Mouse (Mus musculus): Measurements from ENCODE around the gene Kcnab1.

Gene Kcnab1

DNA sequence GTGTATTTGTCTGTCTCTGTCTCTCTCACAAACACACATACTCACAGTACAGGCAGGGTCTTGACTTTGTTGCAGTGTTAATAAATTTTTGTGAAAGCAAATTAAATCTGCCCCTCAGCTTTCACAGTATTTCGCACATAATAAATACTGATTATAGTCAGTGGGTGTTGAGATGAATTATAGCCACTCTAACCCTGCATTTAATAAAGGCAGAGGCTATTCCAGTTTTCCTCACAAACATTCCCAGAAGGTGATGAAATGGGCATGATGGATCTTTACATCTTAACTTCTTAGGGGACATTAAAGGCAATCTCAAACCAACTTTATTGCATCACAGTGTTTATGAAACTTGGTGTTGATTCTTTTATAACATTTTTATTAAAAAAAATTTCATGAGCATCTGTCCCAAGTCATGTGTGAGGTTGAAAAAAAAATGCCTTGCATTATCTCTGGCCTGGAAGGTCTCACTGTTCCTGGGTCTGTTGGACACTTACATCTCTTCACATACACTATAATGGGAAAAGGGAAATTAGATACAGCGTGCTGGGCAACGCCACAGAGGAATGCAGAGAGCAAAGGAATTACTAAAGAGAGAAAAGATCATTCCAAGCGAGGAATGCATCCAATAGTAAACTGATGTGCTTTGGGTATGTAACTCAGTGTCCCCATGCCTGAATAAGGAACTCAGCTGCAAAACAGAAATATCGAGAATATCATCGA is 95.3 kb downstream of the Kcnab1 start:
- DNase-seq: no peak

DNA sequence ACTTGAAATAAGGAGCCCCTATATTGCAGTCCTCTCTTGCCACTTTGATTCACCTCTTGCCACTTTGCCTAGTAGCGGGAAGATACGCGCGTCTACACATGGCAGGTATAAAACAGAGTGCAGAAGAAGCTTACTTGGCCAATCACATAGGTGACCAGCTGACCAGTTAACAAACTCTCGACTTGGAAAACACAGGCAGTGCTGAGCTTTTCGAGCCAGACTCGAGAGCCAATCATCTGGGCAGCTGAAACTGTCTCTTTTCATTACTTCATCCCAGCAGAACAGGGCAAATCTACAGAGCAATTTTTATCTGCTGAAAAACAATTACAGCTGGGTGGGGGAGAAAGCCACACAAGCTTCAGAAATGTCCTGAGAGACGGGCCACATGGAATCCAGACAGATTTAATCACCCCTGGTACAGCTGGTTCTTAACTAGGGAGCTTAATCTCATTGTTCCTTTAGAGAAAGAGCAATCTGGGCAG is 96.4 kb downstream of the Kcnab1 start:
- DNase-seq: no peak

DNA sequence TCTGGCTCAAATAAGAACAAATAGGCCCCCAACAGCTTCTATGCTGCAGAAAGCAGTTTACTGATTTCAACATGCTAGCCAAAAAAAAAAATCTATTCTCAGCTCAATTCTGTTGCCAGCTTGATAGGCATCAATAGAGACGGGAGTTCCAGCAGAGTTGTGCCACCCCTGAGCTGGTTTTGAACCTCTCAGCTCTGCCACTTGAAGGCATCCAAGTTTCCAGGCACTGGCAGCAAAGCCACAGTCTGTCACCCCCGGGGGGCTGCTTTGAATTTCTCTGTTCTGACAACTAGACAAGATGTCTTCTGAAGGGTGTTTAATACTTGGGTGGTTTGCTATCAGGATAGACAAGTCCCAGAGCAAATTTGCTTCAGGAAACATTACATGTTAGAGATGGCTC is 104.5 kb downstream of the Kcnab1 start:
- DNase-seq: no peak

DNA sequence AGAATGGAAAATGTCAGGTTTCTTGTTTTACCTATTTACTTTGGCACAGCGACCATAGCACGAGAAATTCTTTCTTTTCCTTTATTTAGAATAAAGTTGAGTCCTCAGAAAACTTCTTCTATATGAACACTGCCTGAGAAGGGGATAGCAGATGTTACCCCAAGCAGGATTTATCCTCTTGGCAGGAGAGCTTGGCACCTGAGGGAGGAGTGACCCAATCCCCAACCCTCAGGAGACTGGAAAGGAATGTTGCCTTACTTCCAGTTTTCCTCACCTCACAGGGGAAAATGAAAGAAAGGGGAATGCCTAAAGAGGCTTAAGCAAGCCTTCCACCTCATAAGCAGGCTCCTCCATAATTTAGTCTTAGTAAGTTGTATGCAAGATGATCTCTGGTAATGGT is 105.5 kb downstream of the Kcnab1 start:
- no peak for DNase-seq

DNA sequence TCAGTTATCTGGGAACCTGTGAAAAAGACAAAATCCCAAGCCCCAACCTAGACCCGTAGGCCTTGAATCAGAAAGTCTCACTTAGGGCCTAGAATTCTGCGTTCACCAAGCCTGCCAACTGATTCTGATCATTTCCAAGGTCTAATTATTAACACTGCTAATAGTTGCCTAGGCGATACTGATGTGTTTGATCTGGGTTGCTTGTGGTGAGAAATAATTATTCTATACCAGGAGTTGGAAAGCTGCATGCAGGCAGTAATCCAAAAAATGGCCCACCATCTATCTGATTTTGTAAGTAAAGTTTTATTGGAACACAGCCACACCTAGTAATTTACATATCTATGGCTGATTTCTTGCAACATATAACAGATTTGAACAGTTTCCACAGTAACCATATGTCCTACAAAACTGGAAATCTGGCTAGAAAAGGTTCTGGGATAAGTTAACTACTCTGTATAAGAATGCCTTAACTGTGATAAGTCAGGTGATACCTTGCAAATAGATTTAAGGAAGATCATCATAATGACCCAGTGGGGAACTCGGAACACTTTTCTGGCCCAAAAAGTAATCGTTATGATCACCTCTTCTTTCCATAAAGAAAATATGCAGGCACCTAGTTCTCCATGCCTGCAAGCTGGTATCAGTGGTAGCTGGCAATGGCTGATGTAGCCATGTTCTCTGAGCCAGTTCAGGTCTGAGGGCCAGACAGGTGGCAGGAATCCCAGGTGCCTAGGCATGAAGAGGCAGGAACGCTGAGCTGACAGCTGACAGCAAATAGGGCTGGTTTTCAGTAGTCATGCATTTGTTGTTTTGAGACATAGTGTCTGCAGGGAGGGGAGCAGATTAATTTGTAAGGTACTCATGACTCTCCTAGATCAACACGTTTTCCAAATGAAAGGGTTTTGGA is 108.7 kb downstream of the Kcnab1 start:
- no peak for DNase-seq

DNA sequence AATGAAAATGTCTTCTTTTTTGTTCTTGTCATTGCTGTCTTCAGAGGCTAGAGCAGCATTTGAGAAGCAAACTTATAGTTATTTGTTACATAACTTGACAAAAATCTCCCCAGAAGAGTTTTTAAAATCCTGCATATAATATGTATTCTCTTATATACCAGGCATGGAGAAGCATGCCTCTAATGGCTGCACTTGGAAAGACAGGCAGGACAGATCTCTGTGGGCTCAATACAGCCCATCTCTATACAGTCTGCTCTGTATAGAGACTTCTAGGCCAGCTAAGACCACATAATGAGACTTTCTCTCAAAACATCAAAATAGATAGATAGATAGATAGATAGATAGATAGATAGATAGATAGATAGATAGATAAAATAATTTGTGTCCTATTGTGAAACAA is 111.1 kb downstream of the Kcnab1 start:
- no peak for DNase-seq

DNA sequence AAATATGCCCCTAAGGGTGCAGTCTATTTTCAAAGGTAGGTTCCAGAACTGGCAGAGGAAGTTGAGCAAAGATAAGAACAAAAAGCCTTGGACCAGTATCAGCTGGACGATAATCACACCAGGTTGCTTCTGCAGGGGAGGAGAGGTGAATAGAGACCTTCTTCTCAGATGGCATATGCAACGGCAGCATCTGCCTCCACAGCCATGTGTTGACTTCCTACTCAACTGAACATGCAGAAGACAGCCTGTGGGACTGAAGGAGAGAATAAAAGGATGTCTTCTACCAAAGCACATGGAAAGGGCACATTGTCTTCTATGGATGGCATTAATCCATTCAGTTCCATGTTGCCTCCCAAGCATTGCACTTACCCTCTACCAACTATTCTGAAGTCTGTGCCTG is 114.5 kb downstream of the Kcnab1 start:
- no peak for DNase-seq

DNA sequence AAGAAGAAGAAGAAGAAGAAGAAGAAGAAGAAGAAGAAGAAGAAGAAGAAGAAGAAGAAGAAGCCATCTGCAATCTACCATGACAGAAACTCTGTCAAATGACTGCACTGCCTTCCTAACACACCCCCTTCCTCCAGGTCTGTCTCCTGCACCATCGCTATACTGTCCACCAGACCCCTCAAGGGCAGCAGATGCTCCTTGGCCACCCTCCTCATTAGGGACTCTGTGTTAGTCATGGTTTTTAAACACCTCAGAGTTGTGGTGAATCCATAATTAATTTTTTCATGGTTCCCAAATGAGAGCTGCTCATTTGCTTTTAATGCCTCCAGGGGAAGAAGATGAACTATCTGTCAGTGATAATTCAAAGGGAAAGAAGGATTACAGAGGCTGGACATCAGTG is 121.8 kb downstream of the Kcnab1 start:
- DNase-seq: no peak

DNA sequence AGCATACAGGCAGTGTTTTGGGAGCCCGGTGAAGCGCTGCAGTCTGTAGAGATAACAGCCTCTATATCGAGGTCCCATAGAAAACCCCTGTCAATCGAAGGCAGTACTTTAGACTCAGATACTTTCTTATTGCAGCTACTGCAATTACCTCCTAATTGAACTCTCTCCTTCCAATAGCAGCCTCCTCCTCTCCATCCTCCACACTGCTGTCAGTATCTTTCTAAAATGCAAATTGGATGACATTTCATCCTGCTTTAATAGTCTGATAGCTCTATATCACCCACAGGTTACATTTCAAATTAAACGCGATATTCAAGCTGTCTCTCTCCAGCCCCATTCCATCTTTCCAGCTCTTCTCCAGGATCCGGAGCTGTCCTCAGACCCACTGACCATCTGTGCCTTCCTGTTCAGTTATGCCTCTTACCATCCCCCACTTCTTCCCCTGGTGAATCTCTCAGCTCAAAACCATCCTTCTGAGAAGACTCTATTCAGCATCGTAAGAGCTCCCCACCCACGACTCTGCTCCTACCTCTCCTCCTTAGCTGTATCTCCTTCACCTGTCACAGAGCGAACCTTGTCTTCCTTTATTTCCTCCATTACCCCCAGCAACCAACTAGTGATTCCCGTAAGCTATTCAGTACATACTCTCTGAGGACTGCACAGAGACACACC is 122.4 kb downstream of the Kcnab1 start:
- DNase-seq: no peak

DNA sequence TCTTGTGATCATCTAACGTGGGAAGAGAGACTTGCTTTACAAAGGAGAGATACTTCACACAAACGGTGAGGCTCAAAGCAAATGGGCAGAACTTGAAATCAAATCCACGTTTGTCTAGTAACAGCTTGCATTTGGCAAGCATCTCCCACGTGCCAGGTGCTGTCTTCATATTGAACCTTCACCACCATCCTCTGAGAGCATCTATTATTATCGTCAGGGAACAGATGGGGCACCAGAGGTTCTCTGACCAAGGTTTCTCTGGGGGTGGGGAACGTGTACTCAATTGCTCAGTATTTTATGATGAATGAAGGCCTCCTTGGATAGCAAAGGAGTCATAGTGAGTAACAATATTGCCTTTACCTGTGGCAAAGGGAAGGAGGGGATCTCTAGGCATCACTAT is 139.8 kb downstream of the Kcnab1 start:
- DNase-seq: no peak

DNA sequence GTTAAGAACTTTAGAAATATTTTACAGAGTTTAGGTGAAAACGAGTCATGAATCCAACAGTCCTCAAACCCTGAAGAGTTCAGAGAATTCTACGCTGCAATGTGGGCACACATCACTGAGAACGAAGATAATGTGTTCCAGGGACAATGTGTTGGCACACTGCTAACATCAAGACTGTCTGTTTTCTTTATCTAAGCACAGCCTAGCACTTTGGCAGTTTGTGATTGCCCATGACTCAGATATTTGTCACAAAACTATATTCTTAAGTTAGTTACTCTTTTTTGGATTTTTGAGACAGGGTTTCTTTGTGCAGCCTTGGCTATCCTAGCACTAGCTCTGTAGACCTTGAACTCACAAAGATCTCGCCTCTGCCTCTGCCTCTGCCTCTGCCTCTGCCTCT is 151.3 kb downstream of the Kcnab1 start:
- DNase-seq: no peak

DNA sequence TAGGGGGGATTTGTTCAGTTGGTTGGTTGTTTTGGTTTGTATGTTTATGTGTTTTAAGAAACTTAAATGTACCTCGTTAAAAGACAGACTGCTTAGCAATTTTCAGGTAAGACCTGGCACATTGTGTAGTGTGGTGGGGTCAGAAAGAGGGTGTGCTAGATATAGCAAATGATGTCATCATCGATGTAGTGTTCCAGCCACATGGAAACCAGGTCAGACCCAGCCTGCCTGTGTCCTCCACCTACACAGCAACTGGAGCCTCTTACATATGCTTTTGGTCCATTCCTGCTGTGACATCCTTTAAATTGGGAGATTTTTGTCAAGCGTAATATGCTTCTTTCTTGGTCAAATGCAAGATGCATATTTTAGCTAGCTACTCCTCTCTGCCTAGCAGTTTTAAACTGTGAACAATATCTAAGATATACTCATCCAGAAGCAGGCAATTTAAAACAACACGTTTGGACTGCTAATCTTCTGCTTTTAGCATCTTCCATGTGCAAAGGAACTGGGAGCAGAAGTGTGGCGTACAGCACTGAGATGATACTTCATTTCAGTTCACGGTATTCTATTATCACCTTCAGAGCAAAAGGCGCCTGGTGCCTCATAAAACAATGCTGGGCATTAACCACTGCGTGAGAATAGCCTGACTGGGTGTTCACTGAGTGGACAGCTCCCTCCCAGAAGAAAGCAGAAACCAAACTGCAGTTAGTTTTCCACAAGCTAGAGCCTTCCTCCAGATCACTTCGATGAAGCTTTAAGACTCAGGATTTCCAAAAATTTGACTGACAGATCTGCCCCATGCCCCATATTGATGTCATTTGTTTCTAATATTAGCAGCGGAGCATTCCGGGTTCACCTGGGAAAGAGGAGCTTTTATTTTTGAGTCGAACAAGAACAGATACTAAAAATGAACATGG is 153.6 kb downstream of the Kcnab1 start:
- no peak for DNase-seq

DNA sequence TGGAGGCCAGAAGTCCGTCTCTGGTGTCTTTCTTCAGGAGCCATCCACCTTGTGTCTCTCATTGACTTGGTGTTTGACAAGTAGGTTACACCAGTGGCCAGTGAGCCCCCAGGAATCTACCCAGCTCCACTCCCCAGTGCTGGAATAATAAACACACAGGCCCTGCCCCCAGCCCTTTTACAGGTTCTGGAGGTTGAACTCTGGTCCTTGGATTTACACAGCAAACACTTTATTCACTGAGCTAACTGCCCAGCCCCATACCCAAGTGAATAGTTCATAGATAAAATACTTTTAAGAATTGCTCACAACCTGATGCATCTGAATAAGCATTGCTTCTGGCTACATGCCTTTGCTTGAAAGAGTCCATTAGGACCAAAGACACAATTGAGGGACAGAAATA is 164.1 kb downstream of the Kcnab1 start:
- DNase-seq: no peak

DNA sequence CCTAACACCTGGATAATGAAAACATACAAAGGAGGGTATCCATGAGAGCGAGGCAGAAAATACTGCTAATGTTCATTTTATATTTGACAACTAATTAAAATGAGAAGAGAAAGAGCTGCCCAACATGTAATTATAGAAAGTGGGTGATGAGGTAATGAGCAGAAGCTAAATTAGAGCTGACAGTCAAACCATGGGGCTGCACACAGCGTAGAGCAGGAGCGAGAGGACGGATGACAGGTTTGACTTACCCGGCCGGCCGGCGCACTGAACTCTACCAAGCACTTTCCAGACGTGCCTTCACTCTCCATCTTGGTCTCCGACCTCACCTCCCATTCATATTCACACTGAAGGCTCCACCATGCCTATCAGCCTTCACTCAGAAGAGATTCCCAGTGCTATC is 168.6 kb downstream of the Kcnab1 start:
- no peak for DNase-seq

DNA sequence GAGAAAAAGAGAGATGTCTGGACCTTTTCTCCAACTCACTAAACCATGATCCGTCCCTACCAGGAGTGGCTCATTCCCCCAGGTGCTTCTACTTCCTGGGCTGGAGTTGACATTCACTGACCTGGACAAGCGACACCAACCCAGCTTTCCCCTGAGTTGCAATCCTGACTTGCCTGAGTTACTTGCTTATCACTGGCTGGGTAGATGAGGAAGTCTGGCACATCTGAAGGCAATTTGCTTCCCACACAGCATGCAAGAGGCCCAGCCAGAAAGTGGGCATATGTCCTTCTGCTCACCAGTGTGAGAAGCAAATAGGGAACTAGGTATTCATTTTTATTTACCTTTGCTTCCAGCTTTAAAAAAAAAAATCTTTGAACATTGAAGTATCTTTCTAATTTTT is 174.2 kb downstream of the Kcnab1 start:
- DNase-seq: no peak

DNA sequence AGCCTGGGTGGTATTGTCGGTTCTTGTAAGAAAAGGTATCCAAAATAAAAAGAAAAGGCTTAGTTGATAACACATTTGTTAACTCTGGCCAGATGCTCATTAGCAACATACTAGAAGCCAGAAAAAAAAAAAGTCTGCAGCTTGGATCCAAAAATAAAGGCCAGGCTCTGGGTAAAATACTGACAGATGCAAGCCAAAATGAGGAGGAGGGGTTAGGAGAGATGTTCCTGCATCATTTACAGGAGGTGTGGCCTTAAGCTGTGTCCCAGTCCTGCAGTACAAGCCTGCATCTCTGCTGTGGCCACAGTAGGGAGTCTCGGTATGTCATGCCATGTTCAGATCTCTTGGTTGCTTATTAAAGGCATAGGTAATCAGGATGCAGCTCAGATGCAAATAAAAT is 179.8 kb downstream of the Kcnab1 start:
- DNase-seq: no peak

DNA sequence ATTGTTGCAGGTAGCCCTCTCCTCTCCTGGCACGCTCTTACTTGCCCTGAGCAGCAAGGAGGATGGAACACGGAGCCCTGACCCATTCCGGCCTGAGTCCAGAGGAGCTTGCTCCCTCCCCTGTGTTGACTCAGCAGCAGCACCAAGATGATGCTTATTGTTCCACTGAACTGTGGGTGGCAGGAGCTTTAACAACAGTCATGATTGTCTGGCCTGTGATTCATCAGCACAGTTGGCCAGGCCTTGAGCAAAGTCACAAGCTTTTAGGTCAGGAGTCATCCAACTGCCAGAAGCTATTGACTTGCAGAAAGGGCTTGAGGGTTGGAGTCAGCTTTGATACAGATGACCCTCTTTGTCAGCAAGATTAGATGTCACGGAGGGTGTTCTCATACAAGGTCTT is 187.8 kb downstream of the Kcnab1 start:
- no peak for DNase-seq

DNA sequence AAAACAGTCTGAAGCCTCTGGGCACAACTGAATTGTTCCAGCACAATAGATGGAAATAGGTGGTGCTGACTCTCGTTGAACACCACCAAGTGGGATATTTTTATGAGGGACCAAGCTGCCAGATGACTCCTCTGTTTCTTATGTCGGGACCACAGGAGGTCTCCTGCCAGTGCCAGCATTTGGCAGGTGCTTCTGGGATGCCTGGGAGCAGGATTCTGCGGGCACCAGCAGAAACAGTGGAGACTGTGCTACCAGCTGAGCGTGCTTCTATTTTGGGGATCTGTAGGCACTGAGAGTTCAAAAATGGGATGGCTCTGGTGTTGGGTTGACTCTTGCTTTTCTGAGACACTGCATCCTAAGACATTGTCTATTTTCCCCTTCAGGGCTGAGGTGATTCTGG is 190.0 kb downstream of the Kcnab1 start:
- DNase-seq: no peak

DNA sequence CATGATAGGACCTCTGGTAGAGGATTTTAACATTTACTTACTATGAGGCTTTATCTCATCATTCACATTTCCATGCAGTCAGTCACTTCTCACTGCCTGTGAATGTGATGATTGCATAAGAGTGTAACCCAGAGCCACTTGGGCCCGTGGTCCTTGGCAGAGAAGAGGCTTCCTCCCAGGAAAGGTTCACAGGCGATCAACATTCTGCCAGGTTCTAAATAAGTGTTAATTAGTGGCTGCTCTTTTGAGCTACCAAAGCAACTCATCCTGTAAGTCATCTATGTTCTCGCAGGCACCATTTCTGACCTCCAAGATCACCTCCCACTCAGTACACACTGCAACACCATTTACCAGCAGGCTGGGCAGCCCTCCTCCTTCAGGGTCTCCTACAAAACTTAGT is 192.3 kb downstream of the Kcnab1 start:
- DNase-seq: no peak

DNA sequence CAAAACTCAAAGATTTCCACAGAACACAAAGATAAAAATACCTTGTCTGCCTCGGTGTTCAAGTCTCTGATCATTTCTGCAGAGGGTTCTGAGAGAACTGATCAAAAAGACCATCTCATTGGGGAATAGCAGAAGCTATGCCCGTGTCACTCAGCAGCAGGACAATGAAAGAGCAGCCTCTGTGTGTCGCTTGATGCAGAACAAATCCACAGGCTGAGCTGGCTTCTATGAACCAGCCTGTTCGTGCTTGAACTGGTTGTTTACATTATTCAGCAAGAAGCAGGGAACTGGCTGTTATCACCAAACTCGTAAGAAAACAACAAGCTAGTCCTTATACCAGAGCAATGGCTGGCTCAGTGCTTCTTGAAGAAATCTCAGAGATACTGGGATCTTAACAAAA is 193.4 kb downstream of the Kcnab1 start:
- no peak for DNase-seq

DNA sequence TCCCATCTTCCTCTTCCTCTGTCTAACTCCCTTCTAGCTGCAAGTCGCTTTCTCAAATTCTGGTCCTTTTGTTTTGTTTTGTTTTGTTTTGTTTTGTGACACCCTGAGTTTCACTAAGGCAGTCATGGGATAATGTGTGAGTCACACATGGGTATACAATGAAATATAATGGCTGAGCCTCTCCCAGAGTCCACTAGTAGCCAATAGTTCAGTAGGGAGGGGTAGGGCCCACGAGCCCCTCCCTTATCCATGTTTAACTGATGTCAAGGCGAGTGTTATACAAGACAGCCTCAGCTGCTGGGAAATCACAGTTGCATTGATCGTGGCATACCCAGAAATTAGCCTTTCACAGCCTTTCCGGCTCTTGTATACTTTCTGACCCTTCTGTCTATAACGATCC is 206.7 kb downstream of the Kcnab1 start:
- no peak for DNase-seq

DNA sequence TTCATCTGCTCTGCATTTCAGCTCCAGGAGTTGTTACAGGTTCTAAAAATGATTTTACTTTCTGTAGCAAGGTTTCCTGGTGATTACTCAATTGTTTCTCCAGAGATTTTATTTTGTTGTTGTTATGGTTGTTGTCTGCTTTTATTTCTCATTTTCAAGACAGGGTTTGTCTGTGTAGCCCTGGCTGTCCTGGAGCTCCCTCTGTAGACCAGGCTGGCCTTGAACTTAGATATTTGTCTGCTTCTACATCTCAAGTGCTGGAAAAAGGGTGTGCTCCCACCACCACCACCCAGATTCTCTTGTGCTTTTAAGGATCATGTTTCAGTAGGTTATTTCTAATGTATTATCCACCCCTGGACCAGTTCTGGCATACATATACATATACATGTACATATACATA is 207.6 kb downstream of the Kcnab1 start:
- no peak for DNase-seq
